8 mouse cellular contexts compared by ENCODE assay signal in genomic region chr4:134186268-134186667, GRCm38 (mm10). TPM values are rescaled to one million over a fixed set of nuclear protein-coding genes. Genes with fewer than 3 reads are reported as not detected.
A peak's percentile ranks its signal among the peaks of the same experiment; 100 is the strongest.
DNase-seq lines count a peak whose midpoint lies in the region; ATAC-seq lines count a peak whose summit lies in the region.

No protein-coding gene starts in this region.

- H3K9ac ChIP-seq in heart, embryonic 11.5 days (ENCODE audit: low read depth, low read length): peak overlapping the region; percentile 74
- peak overlapping the region; percentile 83 for H3K9ac ChIP-seq in forebrain, embryonic 11.5 days (ENCODE audit: low read length)
- peak overlapping the region; percentile 87 for H3K9ac ChIP-seq in liver, embryonic 13.5 days

- H3K4me3 ChIP-seq in heart, embryonic 11.5 days (ENCODE audit: low read depth, low read length): peak overlapping the region; percentile 66
- peak overlapping the region; percentile 64 for H3K4me3 ChIP-seq in forebrain, embryonic 11.5 days (ENCODE audit: low read depth, low read length)
- peak overlapping the region; percentile 81 for H3K4me3 ChIP-seq in liver, embryonic 13.5 days (replicated peaks)

- under 1% methylated on average over 22 of the region's 22 CpGs for WGBS in heart, embryonic 11.5 days (ENCODE audit: insufficient replicate concordance)
- WGBS in forebrain, embryonic 11.5 days: under 1% methylated on average over 22 of the region's 22 CpGs
- 2% methylated on average over 22 of the region's 22 CpGs for whole genome bisulfite sequencing in liver, embryonic 13.5 days (ENCODE audit: insufficient replicate concordance)

- peak overlapping the region; percentile 84 for H3K27ac ChIP-seq in heart, embryonic 11.5 days (ENCODE audit: low read depth, low read length)
- peak overlapping the region; percentile 58; the same call in 1 of the 2 replicates for H3K27ac ChIP-seq in forebrain, embryonic 11.5 days (ENCODE audit: low read depth, low read length)
- peak overlapping the region; percentile 84 for H3K27ac ChIP-seq in liver, embryonic 13.5 days

- H3K4me1 ChIP-seq in heart, embryonic 11.5 days (ENCODE audit: control insufficient read depth, insufficient read depth, low read length): peaks cover 9% of the 10 kb centered on the region
- peaks cover 3% of the 10 kb centered on the region; the same call in 1 of the 2 replicates for H3K4me1 ChIP-seq in forebrain, embryonic 11.5 days (replicated peaks; ENCODE audit: control insufficient read depth, insufficient read depth, low read length)
- H3K4me1 ChIP-seq in liver, embryonic 13.5 days (replicated peaks): peaks cover 52% of the 10 kb centered on the region

- no peak for DNase-seq in heart, postnatal 36 days
- DNase-seq in CD4-positive helper T cell, adult 2 months (ENCODE audit: low read depth, low spot score): peak; percentile 22
- DNase-seq in forebrain, embryonic 11.5 days (ENCODE audit: low spot score): no peak
- DNase-seq in liver, embryonic 13.5 days: peak; percentile 9
- DNase-seq in spleen, postnatal 4 days (ENCODE audit: low spot score in 2 of 2): no peak
- DNase-seq in layer of hippocampus, adult 8-10 months (ENCODE audit: low spot score in 2 of 2): no peak

- no peaks in the 10 kb centered on the region for H3K27me3 ChIP-seq in heart, embryonic 11.5 days (ENCODE audit: control insufficient read depth, insufficient read depth, low read length)
- H3K27me3 ChIP-seq in forebrain, embryonic 11.5 days (ENCODE audit: control insufficient read depth, insufficient read depth, low read length): no peaks in the 10 kb centered on the region
- H3K27me3 ChIP-seq in liver, embryonic 13.5 days: no peaks in the 10 kb centered on the region

- no peaks in the 10 kb centered on the region for H3K9me3 ChIP-seq in heart, embryonic 11.5 days (replicated peaks; ENCODE audit: control insufficient read depth, low read length)
- no peaks in the 10 kb centered on the region for H3K9me3 ChIP-seq in forebrain, embryonic 11.5 days (ENCODE audit: control insufficient read depth, low read length)
- no peaks in the 10 kb centered on the region for H3K9me3 ChIP-seq in liver, embryonic 13.5 days (replicated peaks)

- intact Hi-C loops in heart, postnatal 36 days (cut with DNase I): loop anchor here (5.0 kb wide), 1 partner anchor 206 kb away; no protein-coding TSS in a partner anchor

- peak overlapping the region; percentile 85 for H3K4me2 ChIP-seq in heart, embryonic 11.5 days
- peak overlapping the region; percentile 63 for H3K4me2 ChIP-seq in forebrain, embryonic 11.5 days (ENCODE audit: low read depth, low read length, severe bottlenecking)
- peak overlapping the region; percentile 91 for H3K4me2 ChIP-seq in liver, embryonic 13.5 days

- H3K36me3 ChIP-seq in heart, embryonic 11.5 days (ENCODE audit: control insufficient read depth, insufficient read depth, low read length): no peaks in the 10 kb centered on the region
- no peaks in the 10 kb centered on the region for H3K36me3 ChIP-seq in forebrain, embryonic 11.5 days (ENCODE audit: control insufficient read depth, insufficient read depth, low read length)
- H3K36me3 ChIP-seq in liver, embryonic 13.5 days: peaks cover 6% of the 10 kb centered on the region; the same call in 1 of the 2 replicates

- ATAC-seq in heart, embryonic 11.5 days (replicated peaks; ENCODE audit: insufficient number of reproducible peaks, low FRiP score, low TSS enrichment): no peak
- no peak for ATAC-seq in forebrain, embryonic 11.5 days (replicated peaks; ENCODE audit: low FRiP score)
- ATAC-seq in liver, embryonic 13.5 days (ENCODE audit: low read depth): no peak
- ATAC-seq in frontal cortex, adult (ENCODE audit: low TSS enrichment): no peak

RNA-seq across cellular contexts. Expression of gene Cep85, which starts 0.6 kb away (rescaled TPM):
- polyA plus RNA-seq in heart, embryonic 11.5 days (2014; fragmentation: Nextera tagmentation; extraction: Ambion mirVana): 23.1 and 27.9 TPM in 2 replicates
- total RNA-seq in heart, postnatal 36 days (2021): 10 to 100 TPM; 49.1 to 50.9 TPM
- 30.1 and 33.8 TPM in 2 replicates for polyA plus RNA-seq in forebrain, embryonic 11.5 days (2014; fragmentation: Nextera tagmentation; extraction: Ambion mirVana)
- polyA plus RNA-seq in liver, embryonic 13.5 days (2015; fragmentation: Nextera tagmentation; extraction: Ambion mirVana): 27.8 and 35.1 TPM in 2 replicates
- total RNA-seq in layer of hippocampus, adult 8-10 months (2022): 10 to 100 TPM; 16.6 to 19.8 (median 18.6) TPM

RNA-seq across cellular contexts. Expression of gene Gm7534, which starts 16.5 kb away (rescaled TPM):
- polyA plus RNA-seq in heart, embryonic 11.5 days (2014; fragmentation: Nextera tagmentation; extraction: Ambion mirVana): not detected in 2 replicates
- total RNA-seq in heart, postnatal 36 days (2021): not detected
- polyA plus RNA-seq in forebrain, embryonic 11.5 days (2014; fragmentation: Nextera tagmentation; extraction: Ambion mirVana): not detected in 2 replicates
- not detected in 2 replicates for polyA plus RNA-seq in liver, embryonic 13.5 days (2015; fragmentation: Nextera tagmentation; extraction: Ambion mirVana)
- not detected for total RNA-seq in layer of hippocampus, adult 8-10 months (2022)

RNA-seq across cellular contexts. Expression of gene Catsper4, which starts 40.9 kb away (rescaled TPM):
- not detected in 2 replicates for polyA plus RNA-seq in heart, embryonic 11.5 days (2014; fragmentation: Nextera tagmentation; extraction: Ambion mirVana)
- total RNA-seq in heart, postnatal 36 days (2021): not detected
- polyA plus RNA-seq in forebrain, embryonic 11.5 days (2014; fragmentation: Nextera tagmentation; extraction: Ambion mirVana): not detected in 2 replicates
- polyA plus RNA-seq in liver, embryonic 13.5 days (2015; fragmentation: Nextera tagmentation; extraction: Ambion mirVana): not detected in 2 replicates
- total RNA-seq in layer of hippocampus, adult 8-10 months (2022): under 1 TPM in 1 of 4 experiments, not detected in 3; 0.31 TPM

RNA-seq across cellular contexts. Expression of gene Cnksr1, which starts 51.9 kb away (rescaled TPM):
- polyA plus RNA-seq in heart, embryonic 11.5 days (2014; fragmentation: Nextera tagmentation; extraction: Ambion mirVana): 0.63 and 0.97 TPM in 2 replicates
- total RNA-seq in heart, postnatal 36 days (2021): 1 to 10 TPM; 4.7 to 5.5 TPM
- 0.24 and 0.45 TPM in 2 replicates for polyA plus RNA-seq in forebrain, embryonic 11.5 days (2014; fragmentation: Nextera tagmentation; extraction: Ambion mirVana)
- polyA plus RNA-seq in liver, embryonic 13.5 days (2015; fragmentation: Nextera tagmentation; extraction: Ambion mirVana): 0.05 and 0.07 TPM in 2 replicates
- under 1 TPM; 0.51 to 0.89 (median 0.79) TPM for total RNA-seq in layer of hippocampus, adult 8-10 months (2022)

RNA-seq across cellular contexts. Expression of gene E130218I03Rik, which starts 57.2 kb away (rescaled TPM):
- polyA plus RNA-seq in heart, embryonic 11.5 days (2014; fragmentation: Nextera tagmentation; extraction: Ambion mirVana): 0.23 TPM in 1 of 2 replicates, not detected in the other
- not detected for total RNA-seq in heart, postnatal 36 days (2021)
- 0.64 and 0.77 TPM in 2 replicates for polyA plus RNA-seq in forebrain, embryonic 11.5 days (2014; fragmentation: Nextera tagmentation; extraction: Ambion mirVana)
- polyA plus RNA-seq in liver, embryonic 13.5 days (2015; fragmentation: Nextera tagmentation; extraction: Ambion mirVana): 0.21 and 0.52 TPM in 2 replicates
- not detected for total RNA-seq in layer of hippocampus, adult 8-10 months (2022)

Comparison
In these comparisons a context has a peak if more than half of its experiments do, and no peak if none do; other contexts are left out.
1. DNase-seq: peak in CD4-positive helper T cell, adult 2 months (single experiment) and liver, embryonic 13.5 days (single experiment); none in heart, postnatal 36 days (0 of 2), forebrain, embryonic 11.5 days (single experiment), spleen, postnatal 4 days (0 of 2) and layer of hippocampus, adult 8-10 months (0 of 2).
2. Peak in every context shown above with its lines, with median percentiles within 50 percentile points of each other: H3K27ac ChIP-seq, H3K4me2 ChIP-seq, H3K4me3 ChIP-seq and H3K9ac ChIP-seq.